In the genomic region with DNA sequence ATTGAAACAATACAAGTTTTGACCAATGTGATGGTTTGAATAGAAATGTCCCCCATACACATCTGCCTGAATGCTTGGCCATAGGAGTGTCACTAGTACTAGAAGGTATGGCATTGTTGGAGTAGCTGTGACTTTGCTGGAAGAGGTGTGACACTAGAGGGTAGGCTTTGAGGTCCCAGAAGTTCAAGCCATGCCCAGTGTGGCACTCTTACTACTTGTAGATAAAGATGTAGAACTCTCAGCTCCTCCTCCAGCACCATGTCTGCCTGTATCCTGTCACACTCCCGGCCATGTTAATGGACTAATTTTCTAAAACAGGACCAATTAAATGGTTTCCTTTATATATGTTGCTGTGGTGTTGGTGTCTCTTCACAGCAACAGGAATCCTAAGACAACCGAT, we compare ENCODE assay signal across 27 mouse cellular contexts. TPM values are rescaled to one million over a fixed set of nuclear protein-coding genes. Genes with fewer than 3 reads are reported as not detected.
A peak's percentile ranks its signal among the peaks of the same experiment; 100 is the strongest.
DNase-seq lines count a peak whose midpoint lies in the region; ATAC-seq and TF ChIP-seq lines count a peak whose summit lies in the region.
"Had no signal": no experiment of that assay in that cellular context is flagged by ENCODE, and none has a peak within 500 bp of the region (broad histone marks: within the 10 kb centered on the region; RNA-seq: fewer than 3 reads in every experiment).

No protein-coding gene starts in this region.

- TF ChIP-seq EP300 in liver, postnatal 0 days (IDR thresholded peaks at IDR 0.05; ENCODE audit: low read depth): no peak
- TF ChIP-seq EP300 in liver, embryonic 14.5 days (IDR thresholded peaks at IDR 0.05; ENCODE audit: low read depth): no peak

- no peak overlapping the region for H3K4me2 ChIP-seq in liver, postnatal 0 days (ENCODE audit: low read depth, low read length)
- no peak overlapping the region for H3K4me2 ChIP-seq in liver, embryonic 11.5 days
- no peak overlapping the region for H3K4me2 ChIP-seq in liver, embryonic 14.5 days (ENCODE audit: low read depth)
- no peak overlapping the region for H3K4me2 ChIP-seq in midbrain, embryonic 13.5 days (replicated peaks)
- H3K4me2 ChIP-seq: embryonic facial prominence, embryonic 12.5 days; embryonic facial prominence, embryonic 15.5 days; forebrain, embryonic 12.5 days; forebrain, embryonic 15.5 days; heart, embryonic 11.5 days; hindbrain, embryonic 13.5 days had no signal

- H3K27me3 ChIP-seq in liver, postnatal 0 days (ENCODE audit: insufficient read depth, low read length): no peaks in the 10 kb centered on the region
- H3K27me3 ChIP-seq in liver, embryonic 11.5 days (replicated peaks; ENCODE audit: control insufficient read depth, insufficient read depth, low read length): no peaks in the 10 kb centered on the region
- no peaks in the 10 kb centered on the region for H3K27me3 ChIP-seq in liver, embryonic 14.5 days (ENCODE audit: control insufficient read depth, insufficient read depth, low read length)
- H3K27me3 ChIP-seq in midbrain, embryonic 13.5 days: no peaks in the 10 kb centered on the region
- H3K27me3 ChIP-seq: CH12.LX; embryonic facial prominence, embryonic 12.5 days; embryonic facial prominence, embryonic 15.5 days; forebrain, embryonic 12.5 days; forebrain, embryonic 15.5 days; hindbrain, embryonic 13.5 days; Patski had no signal

- no peaks in the 10 kb centered on the region for H3K9me3 ChIP-seq in liver, postnatal 0 days (ENCODE audit: low read length)
- H3K9me3 ChIP-seq in liver, embryonic 11.5 days (ENCODE audit: control insufficient read depth, low read length): no peaks in the 10 kb centered on the region
- H3K9me3 ChIP-seq in liver, embryonic 14.5 days (ENCODE audit: control insufficient read depth, low read length): no peaks in the 10 kb centered on the region
- no peaks in the 10 kb centered on the region for H3K9me3 ChIP-seq in midbrain, embryonic 13.5 days
- H3K9me3 ChIP-seq: embryonic facial prominence, embryonic 12.5 days; embryonic facial prominence, embryonic 15.5 days; forebrain, embryonic 12.5 days; forebrain, embryonic 15.5 days; G1E; hindbrain, embryonic 10.5 days; hindbrain, embryonic 13.5 days had no signal

- DNase-seq in liver: peak; percentile 16
- DNase-seq in liver, postnatal 0 days: no peak
- no peak for DNase-seq in liver, embryonic 11.5 days (ENCODE audit: low spot score)
- no peak for DNase-seq in liver, embryonic 14.5 days (ENCODE audit: low read depth in 3 of 3, low spot score in 3 of 3)
- DNase-seq in urinary bladder, postnatal 14 days (ENCODE audit: low spot score): no peak
- DNase-seq: adrenal gland, postnatal 10 days; adrenal gland, postnatal 36 days; B cell, adult 2 months; cerebellum, adult 18-20 months; cerebellum, adult 9-10 months; cerebellum, postnatal 14 days; gastrocnemius, postnatal 36 days; heart, postnatal 36 days had no signal

- no peaks in the 10 kb centered on the region; the same call in 1 of the 2 replicates for H3K36me3 ChIP-seq in liver, postnatal 0 days (replicated peaks; ENCODE audit: insufficient read depth, low read length)
- H3K36me3 ChIP-seq in liver, embryonic 11.5 days (ENCODE audit: control insufficient read depth, insufficient read depth, low read length): no peaks in the 10 kb centered on the region
- H3K36me3 ChIP-seq in liver, embryonic 14.5 days (replicated peaks; ENCODE audit: control insufficient read depth, insufficient read depth, low read depth): peaks cover 9% of the 10 kb centered on the region
- H3K36me3 ChIP-seq in midbrain, embryonic 13.5 days: 0 out of 2 replicates have a peak, but pooled peaks cover 4% of the 10 kb centered on the region
- H3K36me3 ChIP-seq: embryonic facial prominence, embryonic 12.5 days; embryonic facial prominence, embryonic 15.5 days; forebrain, embryonic 15.5 days; hindbrain, embryonic 13.5 days had no signal

- peaks cover 23% of the 10 kb centered on the region for H3K4me1 ChIP-seq in liver, postnatal 0 days (ENCODE audit: insufficient read depth)
- peaks cover 32% of the 10 kb centered on the region for H3K4me1 ChIP-seq in liver, embryonic 11.5 days (replicated peaks; ENCODE audit: control insufficient read depth, insufficient read depth, low read length)
- H3K4me1 ChIP-seq in liver, embryonic 14.5 days (replicated peaks; ENCODE audit: control insufficient read depth in 2 of 2, insufficient read depth in 2 of 2, low read length in 1 of 2): peaks cover 31 to 37% of the 10 kb centered on the region in 2 experiments
- H3K4me1 ChIP-seq in midbrain, embryonic 13.5 days (replicated peaks): peaks cover 31% of the 10 kb centered on the region
- H3K4me1 ChIP-seq: embryonic facial prominence, embryonic 12.5 days; embryonic facial prominence, embryonic 15.5 days had no signal

- no peak for TF ChIP-seq CTCF in liver, postnatal 0 days (IDR thresholded peaks at IDR 0.05; ENCODE audit: low read depth)
- no peak for TF ChIP-seq CTCF in liver, embryonic 14.5 days (IDR thresholded peaks at IDR 0.05; ENCODE audit: low read depth)

- H3K27ac ChIP-seq in liver, postnatal 0 days (ENCODE audit: low read depth): no peak overlapping the region
- H3K27ac ChIP-seq in liver, embryonic 11.5 days (ENCODE audit: low read depth, low read length): no peak overlapping the region
- no peak overlapping the region for H3K27ac ChIP-seq in liver, embryonic 14.5 days
- H3K27ac ChIP-seq in midbrain, embryonic 13.5 days: no peak overlapping the region
- H3K27ac ChIP-seq: embryonic facial prominence, embryonic 12.5 days; embryonic facial prominence, embryonic 15.5 days; forebrain, embryonic 12.5 days; forebrain, embryonic 15.5 days; hindbrain, embryonic 10.5 days; hindbrain, embryonic 13.5 days had no signal

- 85% methylated on average over 2 of the region's 2 CpGs for WGBS in liver, postnatal 0 days (ENCODE audit: insufficient replicate concordance)
- 77% methylated on average over 2 of the region's 2 CpGs for WGBS in liver, embryonic 11.5 days
- WGBS in liver, embryonic 14.5 days (ENCODE audit: insufficient replicate concordance): 62% methylated on average over 2 of the region's 2 CpGs
- 88% methylated on average over 2 of the region's 2 CpGs for WGBS in midbrain, embryonic 13.5 days

- ATAC-seq in liver, postnatal 0 days: no peak
- peak; percentile 39; the same call in 1 of the 2 replicates for ATAC-seq in liver, embryonic 11.5 days (replicated peaks; ENCODE audit: low FRiP score)
- peak; percentile 29; the same call in 1 of the 2 replicates for ATAC-seq in liver, embryonic 14.5 days (ENCODE audit: insufficient read depth)
- 0 out of 2 replicates have a peak, but pooled peaks have one; percentile 16 for ATAC-seq in megakaryocyte progenitor cell, adult 5-6 weeks (replicated peaks; ENCODE audit: poor library complexity)
- no peak for ATAC-seq in midbrain, embryonic 13.5 days
- ATAC-seq: forebrain, embryonic 15.5 days; hindbrain, embryonic 16.5 days; Patski had no signal

- H3K4me3 ChIP-seq in liver, postnatal 0 days (ENCODE audit: low read depth, low read length): no peak overlapping the region
- no peak overlapping the region for H3K4me3 ChIP-seq in liver, embryonic 11.5 days (ENCODE audit: low read depth, low read length)
- H3K4me3 ChIP-seq in liver, embryonic 14.5 days (ENCODE audit: insufficient read depth in 1 of 2, low read depth in 2 of 2, low read length in 2 of 2): no peak overlapping the region
- H3K4me3 ChIP-seq in midbrain, embryonic 13.5 days (replicated peaks): no peak overlapping the region
- H3K4me3 ChIP-seq: embryonic facial prominence, embryonic 12.5 days; embryonic facial prominence, embryonic 15.5 days; erythroblast, embryonic 14.5 days; forebrain, embryonic 12.5 days; forebrain, embryonic 15.5 days; hindbrain, embryonic 10.5 days; hindbrain, embryonic 13.5 days had no signal

- no peak overlapping the region for H3K9ac ChIP-seq in liver, postnatal 0 days (replicated peaks)
- H3K9ac ChIP-seq in liver, embryonic 11.5 days (ENCODE audit: low read depth, low read length): no peak overlapping the region
- no peak overlapping the region for H3K9ac ChIP-seq in liver, embryonic 14.5 days (replicated peaks)
- no peak overlapping the region for H3K9ac ChIP-seq in midbrain, embryonic 13.5 days (replicated peaks)
- H3K9ac ChIP-seq: embryonic facial prominence, embryonic 12.5 days; embryonic facial prominence, embryonic 15.5 days; forebrain, embryonic 12.5 days; forebrain, embryonic 15.5 days; hindbrain, embryonic 13.5 days had no signal

RNA-seq across cellular contexts. Expression of a gene that starts 10.3 kb away (rescaled TPM):
- 15.5 and 21.2 TPM in 2 replicates for polyA plus RNA-seq in liver, postnatal 0 days (2015; fragmentation: Nextera tagmentation; extraction: Ambion mirVana)
- polyA plus RNA-seq in liver, embryonic 11.5 days (2014; fragmentation: Nextera tagmentation; extraction: Ambion mirVana): 22.0 and 22.5 TPM in 2 replicates
- polyA plus RNA-seq in liver, embryonic 14.5 days (2012; rRNA removed): 6.6 and 16.2 TPM in 2 replicates
- polyA plus RNA-seq in liver, embryonic 14.5 days (2014; fragmentation: Nextera tagmentation; extraction: Ambion mirVana): 19.2 and 25.2 TPM in 2 replicates
- total RNA-seq in megakaryocyte progenitor cell, adult 5-6 weeks (2015): 53.7 and 55.1 TPM in 2 replicates
- 15.2 and 18.0 TPM in 2 replicates for total RNA-seq in megakaryocyte progenitor cell, adult 5-6 weeks (2017)
- 35.1 and 36.2 TPM in 2 replicates for polyA plus RNA-seq in midbrain, embryonic 13.5 days (2015; fragmentation: Nextera tagmentation; extraction: Ambion mirVana)

Comparison
In these comparisons a context has a peak if more than half of its experiments do, and no peak if none do; other contexts are left out.
1. ATAC-seq: peak in liver, embryonic 11.5 days (single experiment), liver, embryonic 14.5 days (single experiment) and megakaryocyte progenitor cell, adult 5-6 weeks (single experiment); none in liver, postnatal 0 days (single experiment) and midbrain, embryonic 13.5 days (single experiment).